Mouse (Mus musculus) testis, adult 2 months (tissue): Measurements from ENCODE around the gene Ccdc36. TPM values are rescaled to one million over a fixed set of nuclear protein-coding genes. Genes with fewer than 3 reads are reported as not detected.

ENCODE experiments used
- H3K27ac ChIP-seq: fragments of 200-500 bp; 2 replicates; pipeline ENCODE4 v1.5.1; 2012; ENCODE audit warnings: low read depth, low read length; ENCODE audit not compliant: control insufficient read depth, insufficient read depth
- H3K27me3 ChIP-seq: fragments of 200-500 bp; 2 replicates; pipeline ENCODE4 v1.6.1; 2012; ENCODE audit warnings: mild to moderate bottlenecking, low read length, moderate library complexity; ENCODE audit not compliant: control insufficient read depth, insufficient read depth
- H3K36me3 ChIP-seq: fragments of 200-500 bp; 2 replicates; pipeline ENCODE4 v1.6.1; 2012; ENCODE audit warnings: mild to moderate bottlenecking, low read length; ENCODE audit not compliant: control insufficient read depth, insufficient read depth
- H3K4me1 ChIP-seq: fragments of 200-500 bp; 2 replicates; pipeline ENCODE4 v1.6.1; 2012; ENCODE audit warnings: low read length; ENCODE audit not compliant: control insufficient read depth, insufficient read depth
- H3K4me3 ChIP-seq: fragments of 200-500 bp; 2 replicates; pipeline ENCODE4 v1.5.1; 2012; ENCODE audit warnings: low read depth, mild to moderate bottlenecking, low read length, moderate library complexity, mixed read lengths; ENCODE audit not compliant: control insufficient read depth
- CTCF ChIP-seq: fragments of 200-500 bp; IDR thresholded peaks from 2 replicates; pipeline ENCODE4 v1.5.1; 2012; ENCODE audit warnings: low read depth, mild to moderate bottlenecking, inconsistent platforms, low read length, moderate library complexity; ENCODE audit not compliant: control insufficient read depth, insufficient read depth, insufficient replicate concordance
- POLR2A ChIP-seq: fragments of 200-500 bp; IDR thresholded peaks from 2 replicates; pipeline ENCODE4 v1.6.1; 2012; ENCODE audit warnings: low read depth, mild to moderate bottlenecking, inconsistent platforms, low read length, moderate library complexity; ENCODE audit not compliant: control insufficient read depth
- polyA plus RNA-seq: library from polyadenylated mRNA; depleted of rRNA; stranded (reverse); fragments of >200 nt; gene quantifications from 2 replicates; pipeline ENCODE4 v1.2.3, GENCODE M21; 2012

Ccdc36 gene
- polyA plus RNA-seq, 1 experiment: 5.8 TPM

DNA sequence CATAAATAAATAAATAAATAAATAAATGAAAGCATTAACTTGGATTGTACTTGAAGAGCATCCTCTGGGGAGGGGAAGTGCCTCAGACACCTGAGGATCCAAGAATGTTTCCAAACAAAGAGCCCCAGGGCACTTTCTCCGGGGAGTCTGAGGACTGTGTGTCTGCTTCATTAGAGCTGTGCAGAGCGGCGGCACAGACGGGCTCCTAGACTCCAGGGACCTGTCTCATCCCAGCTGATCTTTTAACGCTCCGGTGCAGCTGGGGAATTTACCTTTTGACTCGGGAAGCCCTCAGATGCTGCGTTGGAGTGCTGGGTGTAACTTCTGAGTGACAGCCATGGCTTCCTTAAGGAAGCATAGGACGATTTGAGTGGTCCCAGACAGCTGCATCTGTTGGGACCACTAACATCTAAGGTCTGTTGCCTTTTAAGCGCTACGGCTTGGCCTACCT lies 32.9 kb upstream of the Ccdc36 start, which contains the start of gene Klhdc8b:
Gene Klhdc8b, minus strand, starts transcription at position 401 of the 451 bp plus-strand sequence.
- Histone ChIP-seq H3K27me3 (no peaks in the 10 kb centered on the region), H3K36me3 (no peaks in the 10 kb centered on the region), H3K27ac (peak within 1 kb of the TSS; percentile 84), H3K4me1 (peaks cover 20% of the 10 kb centered on the region), H3K4me3 (peak within 1 kb of the TSS; percentile 90)
- TF ChIP-seq POLR2A (no peak), CTCF (no peak)

- Histone ChIP-seq H3K4me3 (peak within 1 kb of the TSS; percentile 90), H3K36me3 (no peaks in the 10 kb centered on the region), H3K4me1 (peaks cover 20% of the 10 kb centered on the region), H3K27me3 (no peaks in the 10 kb centered on the region), H3K27ac (peak within 1 kb of the TSS; percentile 84)
- TF ChIP-seq POLR2A: peak; percentile 81
- no peak for TF ChIP-seq CTCF
These were observed 32.3 kb upstream of the Ccdc36 start, which contains the start of gene Ccdc71 for GRCm38 (mm10) chr9:108460319-108461178. TSS of gene Ccdc71 (plus strand) at chr9:108460527.

DNA sequence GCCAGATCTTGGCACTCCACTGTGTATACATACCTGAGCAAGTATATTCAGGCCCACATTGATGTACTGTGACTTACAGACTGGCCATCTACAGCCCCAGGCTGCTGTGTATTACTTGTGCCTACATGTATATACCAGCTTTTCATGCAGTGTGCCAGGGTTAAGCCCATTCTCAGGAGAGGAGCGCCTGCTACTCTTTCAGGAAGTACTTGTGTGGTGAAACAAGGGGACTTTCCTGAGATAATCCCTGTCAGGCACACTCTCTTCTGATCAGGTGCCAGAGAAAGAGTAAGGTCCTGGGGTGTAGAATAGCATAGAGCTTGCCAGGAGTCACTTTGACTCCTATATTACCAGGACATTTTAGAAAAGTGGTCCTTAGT lies 31.6 kb upstream of the Ccdc36 start:
- peak overlapping the region; percentile 16; the same call in 1 of the 2 replicates for H3K27ac ChIP-seq
- H3K27me3 ChIP-seq: no peaks in the 10 kb centered on the region
- no peaks in the 10 kb centered on the region for H3K36me3 ChIP-seq
- H3K4me1 ChIP-seq: peaks cover 20% of the 10 kb centered on the region
- TF ChIP-seq CTCF (no peak), POLR2A (no peak)
- H3K4me3 ChIP-seq: peak overlapping the region; percentile 90

DNA sequence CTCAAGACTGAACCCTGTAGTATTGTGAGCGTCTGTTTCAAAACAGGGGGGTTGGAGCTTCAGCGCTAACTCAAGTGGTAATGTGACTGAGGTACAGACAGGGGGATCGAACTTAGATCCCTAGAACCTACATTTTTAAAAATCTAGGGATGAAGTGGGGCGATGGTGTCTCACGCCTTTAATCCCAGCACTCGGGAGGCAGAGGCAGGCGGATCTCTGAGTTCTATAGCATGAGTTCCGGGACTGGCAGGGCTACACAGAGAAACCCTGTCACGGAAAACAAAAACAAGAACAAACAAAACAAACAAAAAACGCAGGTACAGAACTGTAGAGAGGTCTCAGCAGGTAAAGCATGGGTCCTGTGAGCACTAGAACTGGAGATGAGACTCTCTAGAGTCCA lies 28.7 kb upstream of the Ccdc36 start:
- Histone ChIP-seq H3K4me1 (peaks cover 15% of the 10 kb centered on the region), H3K36me3 (no peaks in the 10 kb centered on the region), H3K27ac (no peak overlapping the region), H3K4me3 (no peak overlapping the region), H3K27me3 (no peaks in the 10 kb centered on the region)
- TF ChIP-seq POLR2A (no peak), CTCF (no peak)

DNA sequence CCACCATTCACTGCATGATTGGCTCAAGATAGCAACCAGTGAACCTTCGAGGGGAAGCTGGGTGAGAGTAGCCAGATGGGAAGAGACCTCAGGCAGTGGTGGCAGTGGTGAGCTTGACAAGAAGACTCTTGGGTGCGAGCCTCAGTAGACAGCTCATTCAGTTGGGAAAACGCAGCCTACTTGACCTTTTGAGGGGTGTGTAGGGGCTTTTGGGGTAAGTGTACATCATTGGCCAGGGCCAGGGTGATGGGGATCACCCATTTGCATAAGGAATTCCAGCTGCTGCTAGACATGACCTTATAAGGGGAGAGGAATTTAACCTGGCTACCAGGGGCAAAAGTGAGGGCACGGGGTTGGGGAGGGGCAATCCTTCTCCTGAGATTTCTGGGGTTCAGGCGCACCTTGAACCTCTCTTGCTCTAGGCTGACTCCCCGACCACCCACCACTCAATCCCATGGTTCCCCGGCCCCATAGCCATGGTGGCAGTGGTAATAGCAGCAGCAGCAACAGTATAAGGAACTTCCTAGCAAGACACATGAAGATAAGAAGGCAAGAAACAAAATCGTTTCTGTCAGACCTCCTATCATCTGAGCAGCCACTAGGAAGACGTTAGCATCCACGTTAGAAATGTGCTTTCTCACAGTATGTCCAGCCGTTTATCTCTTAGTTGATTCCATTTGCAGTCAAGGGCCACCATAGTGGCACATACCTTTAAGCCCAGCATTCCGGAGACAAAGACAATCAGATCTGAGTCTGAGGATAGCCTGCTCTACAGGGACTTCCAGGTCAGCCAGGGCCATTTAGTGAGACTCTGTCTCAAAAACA lies 27.7 kb upstream of the Ccdc36 start:
- Histone ChIP-seq H3K36me3 (no peaks in the 10 kb centered on the region), H3K27me3 (no peaks in the 10 kb centered on the region), H3K4me1 (peaks cover 12% of the 10 kb centered on the region), H3K27ac (no peak overlapping the region), H3K4me3 (no peak overlapping the region)
- TF ChIP-seq POLR2A (no peak), CTCF (no peak)

DNA sequence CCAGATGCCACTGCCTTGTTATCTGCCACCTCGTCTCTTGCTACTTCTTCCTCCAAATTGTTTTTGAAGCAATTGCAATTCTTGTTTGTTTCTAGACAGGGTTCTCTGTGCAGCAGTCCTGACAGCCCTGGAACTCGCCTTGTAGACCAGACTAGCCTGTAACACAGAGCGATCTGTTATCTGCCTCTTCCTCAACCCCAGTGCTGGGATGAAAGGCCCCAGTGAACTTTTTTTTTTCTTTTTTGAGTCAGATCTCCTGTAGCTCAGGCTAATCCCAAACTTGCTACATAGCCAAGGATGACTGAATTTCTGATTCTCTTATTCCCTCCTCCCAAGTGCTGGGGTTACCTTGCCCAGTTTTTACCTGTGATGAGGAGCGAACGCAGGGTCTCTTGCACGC lies 26.1 kb upstream of the Ccdc36 start:
- TF ChIP-seq POLR2A (no peak), CTCF (no peak)
- Histone ChIP-seq H3K27me3 (no peaks in the 10 kb centered on the region), H3K4me3 (peak overlapping the region; percentile 57; the same call in 1 of the 2 replicates), H3K36me3 (no peaks in the 10 kb centered on the region), H3K27ac (no peak overlapping the region), H3K4me1 (peaks cover 22% of the 10 kb centered on the region)

- TF ChIP-seq CTCF: no peak
- TF ChIP-seq POLR2A: no peak
- no peak overlapping the region for H3K4me3 ChIP-seq
- no peak overlapping the region for H3K27ac ChIP-seq
- H3K27me3 ChIP-seq: no peaks in the 10 kb centered on the region
- H3K36me3 ChIP-seq: no peaks in the 10 kb centered on the region
- H3K4me1 ChIP-seq: peaks cover 25% of the 10 kb centered on the region
These were observed 25.2 kb upstream of the Ccdc36 start for GRCm38 (mm10) chr9:108453458-108453857.
